Mouse (Mus musculus) layer of hippocampus, adult 18-20 months (tissue): ENCODE results near the gene Clec10a. TPM values are rescaled to one million over a fixed set of nuclear protein-coding genes. Genes with fewer than 3 reads are reported as not detected.
"Not testable (repeated sequence)": the region's sequence is repeated elsewhere in the genome, so short reads cannot be mapped to it uniquely, and the experiment has no call there.

ENCODE experiments used
- DNase-seq, 2 experiments: peaks; one replicate each; pipeline ENCODE4 v3.0.0; 2022; ENCODE audit warnings: low spot score in 2 of 2
- long read RNA-seq: library from polyadenylated mRNA; stranded (forward); transcript quantifications from one replicate; pipeline ENCODE4 v2.0.0, GENCODE M21; 2021
- total RNA-seq, 2 experiments: library from RNA; stranded (reverse); gene quantifications; 2 replicates each; pipeline ENCODE4 v1.2.3; 2021

The Clec10a gene
- under 1 TPM; 0.71 to 0.92 TPM for total RNA-seq
- long read RNA-seq: 0 reads

GRCm38 (mm10) chr11:70155897-70156296 is at the start of gene Clec10a:
TSS of gene Clec10a (plus strand) at chr11:70156197.
- DNase-seq: not testable (repeated sequence)

DNA sequence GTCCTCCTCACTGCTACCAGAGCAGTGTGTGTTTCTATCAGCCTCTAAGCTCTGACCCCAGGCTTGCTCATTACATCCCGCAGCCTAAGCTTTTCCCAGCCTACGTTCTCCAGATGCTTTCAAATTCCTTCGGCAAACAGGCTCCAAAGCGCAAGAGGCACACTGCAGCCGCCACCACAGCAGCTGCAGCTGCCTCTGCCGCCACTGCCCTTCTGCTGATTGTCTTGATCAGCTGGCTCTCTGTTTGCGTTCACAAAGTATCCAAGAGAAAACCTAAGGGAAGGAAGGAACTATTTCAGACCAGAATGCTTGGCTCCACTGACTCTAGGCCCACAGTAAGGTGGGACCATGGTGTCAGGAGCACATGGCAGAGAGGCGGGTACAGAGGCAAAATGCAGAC is 48.9 kb upstream of the Clec10a start:
- DNase-seq: no peak

DNA sequence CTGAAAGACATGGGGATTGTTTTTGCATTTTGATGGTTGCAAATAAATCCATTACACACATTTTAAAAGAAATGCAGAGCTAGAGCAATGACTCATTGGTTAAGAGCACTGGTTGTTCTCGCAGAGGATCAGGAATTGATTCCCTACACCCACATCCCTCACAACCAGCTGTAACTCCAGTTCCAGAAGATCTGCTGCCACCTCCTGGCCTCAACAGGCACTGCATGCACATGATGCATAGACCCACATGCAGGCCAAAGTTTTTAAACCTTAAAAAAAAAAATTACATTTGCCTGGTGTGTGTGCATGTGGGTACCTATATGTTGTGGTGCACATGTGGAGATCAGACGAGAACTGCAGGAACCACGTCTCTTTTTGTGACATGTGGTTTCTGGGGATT is 45.9 kb upstream of the Clec10a start:
- DNase-seq: peak in 1 of 2 experiments; percentile 15

DNA sequence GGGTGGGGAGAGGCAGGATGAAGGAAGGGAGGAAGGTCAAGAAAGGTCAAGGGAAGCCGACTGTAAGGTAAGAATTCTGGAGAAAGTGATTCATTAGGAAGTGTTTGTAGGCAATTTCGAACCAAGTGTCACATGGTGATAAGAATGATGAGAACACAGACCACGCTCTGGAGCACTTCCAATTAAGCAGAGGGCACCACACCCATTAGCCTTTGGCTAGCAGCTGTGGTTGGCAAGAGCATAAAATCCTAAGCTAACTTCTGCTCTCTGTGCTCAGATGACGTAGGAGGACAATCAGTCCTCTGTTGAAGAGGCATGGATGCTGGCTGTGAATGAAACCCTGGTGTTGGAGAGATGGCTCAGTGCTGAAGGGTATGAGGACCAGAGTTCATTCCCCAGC is 41.4 kb upstream of the Clec10a start:
- no peak for DNase-seq

DNA sequence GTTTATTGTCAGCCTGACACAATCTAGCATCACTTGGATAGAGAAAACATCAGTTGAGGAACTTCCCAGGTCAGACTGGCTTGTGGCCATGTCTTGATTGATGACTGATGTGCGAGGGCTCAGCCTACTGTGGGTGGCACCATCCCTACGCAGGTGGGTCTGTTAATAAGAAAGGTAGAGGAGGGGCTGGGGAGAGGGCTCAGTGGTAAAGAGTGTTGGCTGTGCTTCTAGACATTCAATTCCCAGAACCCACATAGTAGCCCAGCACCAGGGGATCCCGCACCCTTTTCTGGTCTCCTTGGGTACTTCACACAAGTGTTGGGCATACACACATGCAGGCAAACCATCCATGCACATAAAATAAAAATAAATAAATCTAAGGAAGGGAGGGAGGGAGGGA is 40.1 kb upstream of the Clec10a start:
- DNase-seq: no peak

DNA sequence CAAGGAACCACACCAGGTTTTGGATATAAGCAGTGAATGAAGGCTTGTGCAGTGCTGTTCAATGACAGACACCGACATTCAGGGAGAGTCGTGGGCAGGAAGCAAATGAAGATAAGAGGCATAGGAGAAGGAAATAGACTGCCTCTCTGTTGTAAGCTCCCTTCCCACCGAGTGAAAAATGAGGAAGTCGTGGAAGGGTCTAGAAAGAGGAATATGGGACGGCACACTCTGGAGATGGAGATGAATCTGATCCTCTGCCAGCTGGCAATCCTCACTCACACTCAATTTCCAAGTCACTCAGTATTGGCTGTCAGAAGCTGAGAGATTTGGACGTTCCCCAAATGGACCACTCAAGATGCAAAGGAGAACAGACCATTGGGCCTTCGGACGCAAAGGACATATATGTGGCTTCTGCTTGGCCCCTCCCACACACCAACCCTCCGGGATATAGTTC is 26.0 kb upstream of the Clec10a start, which contains the start of gene Mgl2:
TSS of gene Mgl2 (plus strand) at position 404 of the 454 bp plus-strand sequence.
- no peak for DNase-seq

DNA sequence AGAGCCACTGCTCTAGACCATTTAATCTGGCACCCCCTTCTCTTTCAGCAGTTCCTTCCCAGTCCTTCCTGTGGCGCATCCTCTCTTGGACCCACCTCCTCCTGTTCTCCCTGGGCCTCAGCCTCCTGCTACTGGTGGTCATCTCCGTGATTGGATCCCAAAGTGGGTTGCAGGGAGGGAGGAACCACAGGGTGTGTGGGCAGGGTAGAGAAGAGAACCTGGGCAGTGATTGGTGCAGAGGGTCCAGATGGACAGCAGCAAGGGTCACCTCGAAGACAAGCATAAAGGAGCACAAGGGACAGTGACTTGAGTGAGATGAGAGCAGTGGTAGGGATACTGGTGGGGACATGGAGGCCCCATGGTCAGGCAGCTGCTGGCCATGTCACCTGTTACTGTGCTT is 21.0 kb upstream of the Clec10a start:
- not testable (repeated sequence) for DNase-seq

DNA sequence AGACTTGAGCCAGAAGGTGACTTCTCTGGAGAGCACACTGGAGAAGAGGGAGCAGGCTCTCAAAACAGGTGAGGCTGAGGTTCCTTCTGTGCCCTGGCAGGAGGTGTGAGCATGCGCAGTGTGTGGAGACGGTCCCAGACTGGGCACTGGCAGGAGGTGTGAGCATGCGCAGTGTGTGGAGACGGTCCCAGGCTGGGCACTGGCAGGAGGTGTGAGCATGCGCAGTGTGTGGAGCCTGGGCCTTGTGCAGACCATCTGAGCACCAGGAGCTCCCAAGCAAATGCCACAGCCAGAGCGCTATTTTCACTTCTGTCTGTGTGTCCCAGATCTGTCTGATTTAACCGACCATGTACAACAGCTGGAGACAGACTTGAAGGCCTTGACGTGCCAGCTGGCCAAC is 20.1 kb upstream of the Clec10a start:
- DNase-seq: not testable (repeated sequence)

- no peak for DNase-seq
These were observed 16.8 kb upstream of the Clec10a start for GRCm38 (mm10) chr11:70139171-70139570.

DNA sequence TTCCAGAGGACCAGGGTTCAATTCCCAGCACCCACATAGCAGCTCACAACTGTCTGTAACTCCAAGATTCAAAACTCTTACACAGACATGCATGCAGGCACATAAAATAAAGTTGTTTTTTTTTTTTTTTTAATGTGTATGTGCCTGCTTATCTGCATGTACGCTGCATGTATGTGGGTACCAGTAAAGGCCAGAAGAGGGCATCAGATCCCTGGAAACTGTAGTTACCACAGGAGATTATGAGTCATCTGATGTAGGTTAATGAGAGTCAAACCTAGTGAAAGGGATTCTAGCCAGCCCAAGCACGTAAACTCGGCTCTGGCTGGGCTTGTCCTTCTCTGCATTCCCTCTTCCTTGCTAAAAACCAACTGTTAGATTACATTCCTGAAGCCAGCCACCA is 4.9 kb upstream of the Clec10a start:
- no peak for DNase-seq

DNA sequence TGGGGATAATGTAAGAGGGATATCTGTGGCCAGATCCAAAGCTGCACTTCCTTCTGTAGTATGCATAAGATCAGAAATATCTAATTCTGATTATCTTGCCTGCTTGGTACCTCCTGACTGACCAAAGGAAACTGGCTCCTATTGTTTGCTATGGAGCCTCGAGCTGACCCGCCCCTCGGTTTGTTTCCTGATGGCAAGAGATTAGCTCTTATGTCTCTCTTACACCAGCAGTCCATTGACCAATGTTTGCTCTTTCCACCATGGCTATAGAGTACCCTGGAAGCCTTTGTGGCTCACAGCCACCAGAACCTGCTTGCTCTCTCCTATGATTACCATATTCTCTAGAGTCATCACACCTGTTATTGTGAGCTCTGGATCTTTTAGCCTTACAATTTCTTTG is 6.3 kb downstream of the Clec10a start:
- no peak for DNase-seq

DNA sequence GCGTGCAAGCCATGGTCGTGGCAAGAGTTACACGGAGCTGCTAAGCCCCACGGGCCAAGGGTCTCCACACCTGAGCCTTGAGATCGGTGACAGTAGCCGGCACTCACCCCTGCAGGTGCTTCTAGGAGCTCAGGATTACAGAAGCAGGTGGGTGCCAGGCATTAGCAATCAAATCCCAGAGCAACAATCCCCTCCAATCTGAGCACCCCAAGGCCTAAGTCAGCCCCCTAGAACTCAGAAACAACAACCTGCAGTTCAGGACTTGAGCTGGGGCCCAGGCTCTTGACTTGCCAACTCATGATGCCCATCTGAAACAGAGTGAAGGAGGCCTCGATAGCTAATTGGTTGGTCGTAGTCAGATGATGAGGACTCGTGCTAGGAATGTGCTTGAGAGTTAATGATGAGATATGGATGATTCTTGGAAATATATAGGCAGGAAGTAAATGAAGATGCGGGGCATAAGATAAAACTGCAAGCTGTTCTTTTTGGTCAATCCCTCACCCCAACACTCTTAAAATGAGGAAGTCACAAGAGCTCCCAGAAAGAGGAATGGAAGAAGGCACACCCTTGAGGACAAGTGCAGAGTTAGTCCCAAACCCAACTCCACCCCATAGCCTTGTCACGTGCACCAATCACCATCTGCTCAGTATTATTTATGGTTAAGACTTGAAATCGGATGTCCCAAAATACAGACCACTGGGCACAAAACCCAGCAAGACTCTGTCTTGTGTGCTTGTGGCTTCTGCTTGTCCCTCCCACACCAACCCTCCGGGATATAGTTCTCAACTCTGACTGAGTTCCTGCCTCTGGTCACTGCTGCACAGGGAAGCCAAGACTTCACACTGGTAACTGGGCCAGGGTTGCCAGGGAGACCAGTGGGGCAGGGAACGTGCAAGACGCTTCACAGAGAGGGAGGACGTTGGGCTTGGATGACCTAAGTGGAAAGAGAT is 10.2 kb downstream of the Clec10a start:
- DNase-seq: no peak

DNA sequence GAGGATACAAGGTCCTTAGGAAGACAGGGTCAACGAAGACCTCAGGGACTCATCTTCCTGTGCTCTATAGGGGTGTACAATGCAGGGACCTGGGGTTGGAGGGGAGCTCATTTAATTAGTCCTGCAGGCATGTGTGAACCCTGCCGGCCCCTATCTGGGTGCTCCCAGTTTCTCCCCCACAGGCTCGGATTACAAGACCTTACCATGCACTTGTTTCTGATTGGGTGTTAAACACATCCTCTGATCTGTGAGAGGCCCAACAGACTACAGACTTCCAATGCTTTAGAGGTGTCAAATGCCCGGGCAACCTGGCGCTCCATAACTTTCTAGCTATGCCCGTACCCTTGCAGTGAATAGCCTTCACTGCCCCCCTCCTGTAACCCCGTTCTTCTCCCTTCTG is 12.1 kb downstream of the Clec10a start:
- no peak for DNase-seq

GRCm38 (mm10) chr11:70169471-70169870 is 13.5 kb downstream of the Clec10a start:
- DNase-seq: not testable (repeated sequence)

DNA sequence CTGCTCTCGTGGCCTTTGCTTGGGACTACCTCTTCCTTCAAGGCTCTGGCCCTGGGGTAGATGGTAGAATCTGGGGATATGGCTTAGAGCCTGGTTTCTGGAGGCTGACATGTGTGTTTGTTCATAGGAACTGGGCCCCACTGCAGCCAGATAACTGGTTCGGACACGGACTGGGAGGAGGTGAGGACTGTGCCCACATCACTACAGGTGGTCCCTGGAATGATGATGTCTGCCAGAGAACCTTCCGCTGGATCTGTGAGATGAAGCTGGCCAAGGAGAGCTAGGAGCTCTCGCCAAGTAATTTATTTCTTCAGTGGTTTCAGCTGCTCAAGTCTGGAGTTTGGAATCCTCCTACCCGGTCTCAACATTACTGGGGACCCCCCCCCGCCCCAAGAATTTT is 14.3 kb downstream of the Clec10a start:
- DNase-seq: no peak

GRCm38 (mm10) chr11:70171181-70171580 is 15.2 kb downstream of the Clec10a start:
- DNase-seq: no peak

GRCm38 (mm10) chr11:70171847-70172246 is 15.8 kb downstream of the Clec10a start:
- peak in 1 of 2 experiments; percentile 29 for DNase-seq

DNA sequence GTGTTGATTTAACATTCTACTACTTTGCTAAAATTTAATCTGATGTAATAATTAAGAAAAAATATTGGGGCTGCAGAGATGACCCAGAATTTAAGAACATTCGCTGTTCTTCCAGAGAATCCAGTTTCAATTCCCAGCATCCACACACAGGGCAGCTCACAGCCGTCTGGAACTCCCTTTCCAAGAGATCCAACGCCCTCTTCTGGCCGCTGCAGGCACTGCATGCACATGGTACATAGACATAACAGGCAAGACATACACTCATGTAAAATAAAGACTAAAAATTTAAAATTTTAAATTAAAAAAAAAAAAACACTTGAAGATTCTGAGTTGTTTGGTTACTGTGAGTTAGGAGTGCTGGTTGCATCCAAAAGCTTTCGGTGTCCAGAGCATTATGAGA is 16.3 kb downstream of the Clec10a start:
- no peak for DNase-seq

DNA sequence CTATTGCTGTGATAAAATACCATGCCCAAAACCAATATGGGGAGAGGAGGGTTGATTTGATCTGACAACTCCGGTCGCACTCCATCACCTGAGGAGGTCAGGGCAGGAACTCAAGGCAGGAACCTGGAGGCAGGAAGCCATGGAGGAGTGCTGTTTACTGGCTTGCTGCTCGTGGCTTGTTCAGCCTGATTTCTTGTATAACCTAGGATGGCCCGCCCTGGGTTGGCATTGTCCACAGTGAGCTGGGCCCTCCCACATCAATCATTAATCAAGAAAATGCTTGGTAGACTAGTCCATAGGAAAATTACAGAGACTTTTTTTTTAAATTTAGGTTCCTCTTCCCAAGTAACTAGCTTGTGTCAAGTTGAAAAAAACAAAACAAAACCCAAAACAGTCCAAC is 18.5 kb downstream of the Clec10a start:
- no peak for DNase-seq

GRCm38 (mm10) chr11:70177647-70178046 is 21.6 kb downstream of the Clec10a start:
- DNase-seq: no peak

DNA sequence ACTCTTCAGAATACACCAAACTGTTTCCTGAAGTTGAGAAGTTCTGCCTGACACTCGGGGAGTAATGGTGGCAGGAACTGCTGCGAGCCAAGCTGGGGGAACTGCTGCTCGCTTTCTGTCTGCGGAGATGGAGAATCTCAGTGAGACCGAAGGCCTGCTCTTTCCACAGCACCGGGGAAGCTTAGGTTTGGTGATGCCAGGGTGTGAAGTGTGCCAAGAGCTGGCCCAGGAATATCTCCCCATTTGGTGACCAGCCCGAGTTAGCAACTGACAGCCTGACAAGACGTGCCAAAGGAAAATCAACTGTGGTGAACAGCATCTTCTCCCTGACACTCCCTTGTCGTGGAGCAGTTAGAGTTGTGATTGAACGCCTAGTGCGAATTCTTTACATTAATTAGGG is 22.3 kb downstream of the Clec10a start:
- no peak for DNase-seq

GRCm38 (mm10) chr11:70178756-70179155 is 22.8 kb downstream of the Clec10a start:
- no peak for DNase-seq

- DNase-seq: peak; percentile 3 to 12
These were observed 23.4 kb downstream of the Clec10a start for GRCm38 (mm10) chr11:70179401-70179800.
